Mouse (Mus musculus) urinary bladder, postnatal 14 days (tissue): ENCODE results near the gene Tmprss9.

Experiments used
- DNase-seq: peaks from one replicate; pipeline ENCODE4 v3.0.0; 2021; ENCODE audit warnings: low spot score

Tmprss9 gene

GRCm38 (mm10) chr10:80915260-80915659, 43.6 kb downstream of the Tmprss9 start:
- no peak for DNase-seq

- DNase-seq, result no peak
These were observed 44.1 kb downstream of the Tmprss9 start for GRCm38 (mm10) chr10:80915736-80916135.

- no peak for DNase-seq
These were observed 45.7 kb downstream of the Tmprss9 start for GRCm38 (mm10) chr10:80917336-80917778.

- peak; percentile 73 for DNase-seq
These were observed 46.3 kb downstream of the Tmprss9 start, which contains the start of gene Lmnb2 for GRCm38 (mm10) chr10:80917779-80918434. TSS of gene Lmnb2 (minus strand) at chr10:80918245.

GRCm38 (mm10) chr10:80921923-80922322, 50.3 kb downstream of the Tmprss9 start:
- no peak for DNase-seq

GRCm38 (mm10) chr10:80925472-80925871, 53.8 kb downstream of the Tmprss9 start:
- no peak for DNase-seq

GRCm38 (mm10) chr10:80928586-80929298, 57.1 kb downstream of the Tmprss9 start:
- peak; percentile 93 for DNase-seq

- DNase-seq, result peak; percentile 100
These were observed 57.9 kb downstream of the Tmprss9 start, which contains the start of gene Gadd45b for GRCm38 (mm10) chr10:80929299-80930226. TSS of gene Gadd45b (plus strand) at chr10:80930073.

GRCm38 (mm10) chr10:80930361-80931152, 58.9 kb downstream of the Tmprss9 start:
- peak; percentile 53 for DNase-seq

- DNase-seq, result peak; percentile 46
These were observed 59.6 kb downstream of the Tmprss9 start for GRCm38 (mm10) chr10:80931153-80931671.

GRCm38 (mm10) chr10:80931695-80932094, 60.0 kb downstream of the Tmprss9 start:
- DNase-seq, result no peak

GRCm38 (mm10) chr10:80932206-80932605, 60.6 kb downstream of the Tmprss9 start:
- DNase-seq, result no peak

- DNase-seq, result no peak
These were observed 61.2 kb downstream of the Tmprss9 start for GRCm38 (mm10) chr10:80932700-80933420.

- DNase-seq, result no peak
These were observed 61.9 kb downstream of the Tmprss9 start for GRCm38 (mm10) chr10:80933421-80933979.

- DNase-seq, result no peak
These were observed 62.7 kb downstream of the Tmprss9 start for GRCm38 (mm10) chr10:80934136-80934985.

- no peak for DNase-seq
These were observed 63.6 kb downstream of the Tmprss9 start for GRCm38 (mm10) chr10:80935241-80935640.

- DNase-seq, result no peak
These were observed 64.0 kb downstream of the Tmprss9 start for GRCm38 (mm10) chr10:80935698-80936097.

- DNase-seq, result peak; percentile 78
These were observed 64.6 kb downstream of the Tmprss9 start for GRCm38 (mm10) chr10:80936135-80936809.

GRCm38 (mm10) chr10:80936810-80937164, 65.1 kb downstream of the Tmprss9 start:
- no peak for DNase-seq
